Mouse (Mus musculus) myocyte (in vitro differentiated cells): Measurements from ENCODE around the gene Nepn. TPM values are rescaled to one million over a fixed set of nuclear protein-coding genes. Genes with fewer than 3 reads are reported as not detected.

Source experiments
- H3K27me3 ChIP-seq: one replicate; pipeline ENCODE4 v1.6.1; 2011; ENCODE audit not compliant: control insufficient read depth, insufficient read depth, insufficient read length
- H3K36me3 ChIP-seq: one replicate; pipeline ENCODE4 v1.6.1; 2011; ENCODE audit not compliant: control insufficient read depth, insufficient read depth
- H3K4me2 ChIP-seq: one replicate; pipeline ENCODE4 v1.6.1; 2011; ENCODE audit warnings: low read depth, control low read depth
- H3K4me3 ChIP-seq: one replicate; pipeline ENCODE4 v1.5.1; 2011; ENCODE audit warnings: mild to moderate bottlenecking, control low read depth, moderate library complexity
- H3K79me2 ChIP-seq: one replicate; pipeline ENCODE4 v1.6.1; 2011; ENCODE audit not compliant: control insufficient read depth, insufficient read depth
- H3ac ChIP-seq: one replicate; pipeline ENCODE4 v1.6.1; 2011; ENCODE audit not compliant: control insufficient read depth, insufficient read length
- CEBPB ChIP-seq: IDR thresholded peaks from 2 replicates; pipeline ENCODE4 v1.6.1; 2011; ENCODE audit warnings: mild to moderate bottlenecking, moderate library complexity; ENCODE audit not compliant: poor library complexity, insufficient read depth, severe bottlenecking
- E2F4 ChIP-seq: IDR thresholded peaks from one replicate; pipeline ENCODE4 v1.6.1; 2011; ENCODE audit warnings: mild to moderate bottlenecking, control low read depth, moderate library complexity; ENCODE audit not compliant: insufficient read depth
- MAX ChIP-seq: IDR thresholded peaks from one replicate; pipeline ENCODE4 v1.6.1; 2011; ENCODE audit warnings: low read depth, mild to moderate bottlenecking, control low read depth
- MYOD1 ChIP-seq, 3 experiments: IDR thresholded peaks; one replicate each; pipeline ENCODE4 v1.6.1; 2011; ENCODE audit warnings: control low read depth in 2 of 3, low read depth in 2 of 3, mild to moderate bottlenecking in 2 of 3, moderate library complexity in 1 of 3; ENCODE audit not compliant: insufficient read length in 2 of 3, control insufficient read depth in 1 of 3
- MYOG ChIP-seq, 3 experiments: IDR thresholded peaks; one replicate each; pipeline ENCODE4 v1.6.1; 2011; ENCODE audit warnings: control low read depth in 2 of 3, low read depth in 2 of 3, mild to moderate bottlenecking in 2 of 3; ENCODE audit not compliant: insufficient read length in 2 of 3, control insufficient read depth in 1 of 3, insufficient read depth in 1 of 3
- POLR2A ChIP-seq: IDR thresholded peaks from one replicate; pipeline ENCODE4 v1.6.1; 2011; ENCODE audit warnings: low read depth, mild to moderate bottlenecking, control low read depth, moderate library complexity; ENCODE audit not compliant: insufficient read length
- POLR2AphosphoS2 ChIP-seq: IDR thresholded peaks from one replicate; pipeline ENCODE4 v1.6.1; 2011; ENCODE audit warnings: low read depth, control low read depth; ENCODE audit not compliant: insufficient read length
- REST ChIP-seq: IDR thresholded peaks from one replicate; pipeline ENCODE4 v1.6.1; 2011; ENCODE audit warnings: mild to moderate bottlenecking, control low read depth, moderate library complexity; ENCODE audit not compliant: insufficient read depth, insufficient read length
- SRF ChIP-seq: IDR thresholded peaks from one replicate; pipeline ENCODE4 v1.6.1; 2011; ENCODE audit warnings: low read depth; ENCODE audit not compliant: control insufficient read depth, insufficient read length
- TCF12 ChIP-seq: IDR thresholded peaks from one replicate; pipeline ENCODE4 v1.6.1; 2011; ENCODE audit warnings: mild to moderate bottlenecking, control low read depth; ENCODE audit not compliant: poor library complexity, insufficient read depth, severe bottlenecking
- TCF3 ChIP-seq: IDR thresholded peaks from one replicate; pipeline ENCODE4 v1.6.1; 2011; ENCODE audit warnings: low read depth, control low read depth; ENCODE audit not compliant: insufficient read length
- USF1 ChIP-seq: IDR thresholded peaks from one replicate; pipeline ENCODE4 v1.6.1; 2011; ENCODE audit warnings: low read depth, mild to moderate bottlenecking, control low read depth, moderate library complexity
- polyA plus RNA-seq: library from polyadenylated mRNA; unstranded; fragments of >200 nt; fragmentation: generic; extraction: Trizol; gene quantifications from one replicate; pipeline ENCODE4 v1.2.1, GENCODE M21; 2012; ENCODE audit warnings: missing spikeins

The Nepn gene
- polyA plus RNA-seq, 1 experiment, result 0.02 TPM

GRCm38 (mm10) chr10:52360862-52361609, 27.7 kb upstream of the Nepn start:
- H3ac ChIP-seq, result no peak overlapping the region
- no peak overlapping the region for H3K4me2 ChIP-seq
- H3K4me3 ChIP-seq, result no peak overlapping the region
- peaks cover 8% of the 10 kb centered on the region for H3K79me2 ChIP-seq
- no peaks in the 10 kb centered on the region for H3K27me3 ChIP-seq
- H3K36me3 ChIP-seq, result peaks cover 6% of the 10 kb centered on the region
- TF ChIP-seq TCF3 (no peak), MAX (no peak), USF1 (no peak), POLR2AphosphoS2 (no peak)

- Histone ChIP-seq H3K4me2 (no peak overlapping the region), H3K4me3 (no peak overlapping the region), H3K79me2 (peaks cover 43% of the 10 kb centered on the region), H3K27me3 (no peaks in the 10 kb centered on the region), H3K36me3 (no peaks in the 10 kb centered on the region), H3ac (no peak overlapping the region)
- TF ChIP-seq POLR2AphosphoS2 (no peak), E2F4 (no peak), USF1 (no peak), MYOG (IDR thresholded peaks at IDR 0.05; ENCODE audit: control insufficient read depth in 1 of 3, insufficient read depth in 1 of 3, insufficient read length in 2 of 3, low read depth in 2 of 3) (no peak), REST (no peak)
Observed at GRCm38 (mm10) chr10:52368376-52368775, 20.4 kb upstream of the Nepn start.

- TF ChIP-seq MAX (no peak), CEBPB (no peak), SRF (no peak), USF1 (no peak), MYOG (IDR thresholded peaks at IDR 0.05; ENCODE audit: control insufficient read depth in 1 of 3, insufficient read depth in 1 of 3, insufficient read length in 2 of 3, low read depth in 2 of 3) (no peak), POLR2A (no peak), E2F4 (no peak), REST (no peak), MYOD1 (IDR thresholded peaks at IDR 0.05; ENCODE audit: control insufficient read depth in 1 of 3, insufficient read length in 2 of 3, low read depth in 2 of 3) (no peak), TCF12 (no peak), TCF3 (no peak), POLR2AphosphoS2 (no peak)
- no peaks in the 10 kb centered on the region for H3K36me3 ChIP-seq
Observed at GRCm38 (mm10) chr10:52373834-52374233, 14.9 kb upstream of the Nepn start.

GRCm38 (mm10) chr10:52374651-52375050, 14.1 kb upstream of the Nepn start:
- no peak overlapping the region for H3K4me3 ChIP-seq
- H3K4me2 ChIP-seq, result no peak overlapping the region
- peaks cover 69% of the 10 kb centered on the region for H3K79me2 ChIP-seq
- H3K27me3 ChIP-seq, result no peaks in the 10 kb centered on the region
- no peak overlapping the region for H3ac ChIP-seq
- H3K36me3 ChIP-seq, result no peaks in the 10 kb centered on the region
- TF ChIP-seq REST, result no peak
- no peak for TF ChIP-seq MYOD1 (IDR thresholded peaks at IDR 0.05; ENCODE audit: control insufficient read depth in 1 of 3, insufficient read length in 2 of 3, low read depth in 2 of 3)
- no peak for TF ChIP-seq MAX
- no peak for TF ChIP-seq POLR2A
- TF ChIP-seq CEBPB, result no peak
- no peak for TF ChIP-seq POLR2AphosphoS2
- TF ChIP-seq TCF12, result no peak
- TF ChIP-seq E2F4, result no peak
- TF ChIP-seq SRF, result no peak
- TF ChIP-seq USF1, result no peak
- no peak for TF ChIP-seq MYOG (IDR thresholded peaks at IDR 0.05; ENCODE audit: control insufficient read depth in 1 of 3, insufficient read depth in 1 of 3, insufficient read length in 2 of 3, low read depth in 2 of 3)
- no peak for TF ChIP-seq TCF3

More at GRCm38 (mm10) chr10:52373834-52374233, 14.9 kb upstream of the Nepn start:
- Histone ChIP-seq H3K79me2 (peaks cover 64% of the 10 kb centered on the region), H3K4me3 (no peak overlapping the region), H3ac (no peak overlapping the region), H3K27me3 (no peaks in the 10 kb centered on the region), H3K4me2 (no peak overlapping the region)

- no peaks in the 10 kb centered on the region for H3K36me3 ChIP-seq
- TF ChIP-seq E2F4 (no peak), POLR2AphosphoS2 (no peak), REST (no peak), MAX (no peak), SRF (no peak), TCF12 (no peak), MYOD1 (IDR thresholded peaks at IDR 0.05; ENCODE audit: control insufficient read depth in 1 of 3, insufficient read length in 2 of 3, low read depth in 2 of 3) (no peak), USF1 (no peak), TCF3 (no peak), POLR2A (no peak), CEBPB (no peak), MYOG (IDR thresholded peaks at IDR 0.05; ENCODE audit: control insufficient read depth in 1 of 3, insufficient read depth in 1 of 3, insufficient read length in 2 of 3, low read depth in 2 of 3) (no peak)
- no peak overlapping the region for H3K4me2 ChIP-seq
- no peaks in the 10 kb centered on the region for H3K27me3 ChIP-seq
- H3K4me3 ChIP-seq, result no peak overlapping the region
- H3ac ChIP-seq, result no peak overlapping the region
- peaks cover 81% of the 10 kb centered on the region for H3K79me2 ChIP-seq
Observed at GRCm38 (mm10) chr10:52376422-52376821, 12.3 kb upstream of the Nepn start.
